ENCODE assay signal across 8 mouse cellular contexts in genomic region chr8:123042974-123043625, GRCm38 (mm10). TPM values are rescaled to one million over a fixed set of nuclear protein-coding genes. Genes with fewer than 3 reads are reported as not detected.
DNase-seq lines count a peak whose midpoint lies in the region; ATAC-seq and TF ChIP-seq lines count a peak whose summit lies in the region.

No protein-coding gene starts in this region.

- ATAC-seq in embryonic facial prominence, embryonic 11.5 days (replicated peaks; ENCODE audit: insufficient number of reproducible peaks, low FRiP score, low TSS enrichment, low read depth), result no peak
- ATAC-seq in intestine, embryonic 15.5 days, result no peak
- no peak for ATAC-seq in neural tube, embryonic 14.5 days (ENCODE audit: low read depth)
- no peak for ATAC-seq in inflammation-experienced regulatory T-cells, adult 6 months

- H3K4me1 ChIP-seq in liver, adult 2 months (ENCODE audit: control insufficient read depth, insufficient read depth, low read length), result peaks cover 19% of the 10 kb centered on the region
- peaks cover 3% of the 10 kb centered on the region; the same call in 1 of the 2 replicates for H3K4me1 ChIP-seq in embryonic facial prominence, embryonic 11.5 days (ENCODE audit: control insufficient read depth, insufficient read depth, low read length)
- H3K4me1 ChIP-seq in intestine, embryonic 15.5 days (replicated peaks), result peaks cover 11% of the 10 kb centered on the region
- H3K4me1 ChIP-seq in neural tube, embryonic 14.5 days (ENCODE audit: control insufficient read depth, insufficient read depth, low read length), result peaks cover 30% of the 10 kb centered on the region

- TF ChIP-seq CTCF in liver, adult 2 months (IDR thresholded peaks at IDR 0.05; ENCODE audit: low read depth, low read length), result no peak

- H3K4me2 ChIP-seq in embryonic facial prominence, embryonic 11.5 days (ENCODE audit: low read depth, low read length), result peak overlapping the region; percentile 49
- peak overlapping the region; percentile 64 for H3K4me2 ChIP-seq in intestine, embryonic 15.5 days (replicated peaks)
- H3K4me2 ChIP-seq in neural tube, embryonic 14.5 days (ENCODE audit: low read depth, low read length), result peak overlapping the region; percentile 77

- no peaks in the 10 kb centered on the region for H3K36me3 ChIP-seq in liver, adult 2 months (ENCODE audit: control insufficient read depth, insufficient read depth, low read length)
- H3K36me3 ChIP-seq in embryonic facial prominence, embryonic 11.5 days (replicated peaks; ENCODE audit: control insufficient read depth, insufficient read depth, low read depth, low read length), result no peaks in the 10 kb centered on the region
- no peaks in the 10 kb centered on the region for H3K36me3 ChIP-seq in intestine, embryonic 15.5 days
- H3K36me3 ChIP-seq in neural tube, embryonic 14.5 days (ENCODE audit: control insufficient read depth, insufficient read depth, low read length), result no peaks in the 10 kb centered on the region

- peak; percentile 28 for DNase-seq in liver, adult 2 months (ENCODE audit: extremely low read depth, low read depth, low spot score)
- no peak for DNase-seq in liver
- no peak for DNase-seq in embryonic facial prominence, embryonic 11.5 days (ENCODE audit: low spot score)
- no peak for DNase-seq in gastrocnemius, postnatal 4 days (ENCODE audit: low spot score in 2 of 2)
- no peak for DNase-seq in gastrocnemius, postnatal 10 days

- WGBS in liver, adult 2 months, result 3% methylated on average over 22 of the region's 22 CpGs
- WGBS in embryonic facial prominence, embryonic 11.5 days, result 26% methylated on average over 22 of the region's 22 CpGs
- 16% methylated on average over 22 of the region's 22 CpGs for WGBS in intestine, embryonic 15.5 days
- 25% methylated on average over 22 of the region's 22 CpGs for WGBS in neural tube, embryonic 14.5 days

- H3K79me2 ChIP-seq in liver, adult 2 months (ENCODE audit: control insufficient read depth, insufficient read depth, low read length), result peaks cover 31% of the 10 kb centered on the region

- H3K27ac ChIP-seq in liver, adult 2 months (replicated peaks; ENCODE audit: insufficient read depth, low read depth, low read length), result peak overlapping the region; percentile 93
- peak overlapping the region; percentile 89 for H3K27ac ChIP-seq in embryonic facial prominence, embryonic 11.5 days (replicated peaks; ENCODE audit: low read depth, low read length)
- H3K27ac ChIP-seq in intestine, embryonic 15.5 days, result peak overlapping the region; percentile 94
- peak overlapping the region; percentile 91 for H3K27ac ChIP-seq in neural tube, embryonic 14.5 days (ENCODE audit: low read depth, low read length)

- H3K9ac ChIP-seq in liver, adult 2 months (ENCODE audit: low read depth, low read length), result peak overlapping the region; percentile 88
- peak overlapping the region; percentile 84 for H3K9ac ChIP-seq in embryonic facial prominence, embryonic 11.5 days (replicated peaks; ENCODE audit: low read length)
- H3K9ac ChIP-seq in intestine, embryonic 15.5 days, result peak overlapping the region; percentile 86
- peak overlapping the region; percentile 73 for H3K9ac ChIP-seq in neural tube, embryonic 14.5 days (replicated peaks; ENCODE audit: low read depth, low read length)

- H3K27me3 ChIP-seq in liver, adult 2 months (ENCODE audit: control insufficient read depth, insufficient read depth, low read length), result no peaks in the 10 kb centered on the region
- no peaks in the 10 kb centered on the region for H3K27me3 ChIP-seq in embryonic facial prominence, embryonic 11.5 days (ENCODE audit: control insufficient read depth, insufficient read depth, low read length)
- no peaks in the 10 kb centered on the region for H3K27me3 ChIP-seq in intestine, embryonic 15.5 days (replicated peaks)
- H3K27me3 ChIP-seq in neural tube, embryonic 14.5 days (ENCODE audit: control insufficient read depth, insufficient read depth, low read length), result no peaks in the 10 kb centered on the region

- no peak for TF ChIP-seq POLR2A in liver, adult 2 months (IDR thresholded peaks at IDR 0.05; ENCODE audit: extremely low read depth, insufficient read depth, low read length)

- no peaks in the 10 kb centered on the region for H3K9me3 ChIP-seq in embryonic facial prominence, embryonic 11.5 days (replicated peaks; ENCODE audit: control insufficient read depth, low read length)
- H3K9me3 ChIP-seq in intestine, embryonic 15.5 days, result no peaks in the 10 kb centered on the region
- H3K9me3 ChIP-seq in neural tube, embryonic 14.5 days (ENCODE audit: control insufficient read depth, low read length), result no peaks in the 10 kb centered on the region

- peak overlapping the region; percentile 76 for H3K4me3 ChIP-seq in liver, adult 2 months (ENCODE audit: insufficient read depth, low read depth, low read length)
- peak overlapping the region; percentile 100 for H3K4me3 ChIP-seq in embryonic facial prominence, embryonic 11.5 days (ENCODE audit: low read depth, low read length)
- H3K4me3 ChIP-seq in intestine, embryonic 15.5 days (replicated peaks), result peak overlapping the region; percentile 100
- H3K4me3 ChIP-seq in neural tube, embryonic 14.5 days (ENCODE audit: low read depth, low read length), result peak overlapping the region; percentile 99

RNA-seq across cellular contexts. Expression of gene Ankrd11, which starts 1.0 kb away (rescaled TPM):
- 22.1 and 28.0 TPM in 2 replicates for total RNA-seq in liver, adult 2 months (2014; rRNA removed)
- polyA plus RNA-seq in liver, adult 2 months (2012; rRNA removed), result 22.7 and 28.3 TPM in 2 replicates
- 58.8 and 71.8 TPM in 2 replicates for polyA plus RNA-seq in embryonic facial prominence, embryonic 11.5 days (2014; fragmentation: Nextera tagmentation; extraction: Ambion mirVana)
- polyA plus RNA-seq in intestine, embryonic 15.5 days (2015; fragmentation: Nextera tagmentation; extraction: Ambion mirVana), result 50.9 and 53.9 TPM in 2 replicates
- 43.8 and 46.5 TPM in 2 replicates for polyA plus RNA-seq in neural tube, embryonic 14.5 days (2014; fragmentation: Nextera tagmentation; extraction: Ambion mirVana)
- 10 to 100 TPM; 81.1 to 92.9 TPM for total RNA-seq in gastrocnemius, postnatal 4 days (2021)
- total RNA-seq in gastrocnemius, postnatal 10 days (2021), result 10 to 100 TPM; 52.0 to 65.8 TPM
- polyA plus RNA-seq in inflammation-experienced regulatory T-cells, adult 6 months (2017; shearing (Covaris generic)), result 100 to 1,000 TPM in 1 of 3 experiments, 10 to 100 TPM in 2; 54.0 to 105 (median 84.1) TPM

RNA-seq across cellular contexts. Expression of gene Spg7, which starts 19.6 kb away (rescaled TPM):
- 27.4 and 29.5 TPM in 2 replicates for total RNA-seq in liver, adult 2 months (2014; rRNA removed)
- 62.4 and 81.4 TPM in 2 replicates for polyA plus RNA-seq in liver, adult 2 months (2012; rRNA removed)
- 35.4 and 37.5 TPM in 2 replicates for polyA plus RNA-seq in embryonic facial prominence, embryonic 11.5 days (2014; fragmentation: Nextera tagmentation; extraction: Ambion mirVana)
- 51.7 and 52.5 TPM in 2 replicates for polyA plus RNA-seq in intestine, embryonic 15.5 days (2015; fragmentation: Nextera tagmentation; extraction: Ambion mirVana)
- 43.4 and 49.1 TPM in 2 replicates for polyA plus RNA-seq in neural tube, embryonic 14.5 days (2014; fragmentation: Nextera tagmentation; extraction: Ambion mirVana)
- 10 to 100 TPM; 61.0 to 63.2 TPM for total RNA-seq in gastrocnemius, postnatal 4 days (2021)
- 10 to 100 TPM; 49.6 to 56.8 TPM for total RNA-seq in gastrocnemius, postnatal 10 days (2021)
- polyA plus RNA-seq in inflammation-experienced regulatory T-cells, adult 6 months (2017; shearing (Covaris generic)), result 10 to 100 TPM; 16.5 to 35.2 (median 19.0) TPM

RNA-seq across cellular contexts. Expression of gene Rpl13, which starts 59.0 kb away (rescaled TPM):
- 764 and 919 TPM in 2 replicates for total RNA-seq in liver, adult 2 months (2014; rRNA removed)
- polyA plus RNA-seq in liver, adult 2 months (2012; rRNA removed), result 634 and 769 TPM in 2 replicates
- polyA plus RNA-seq in embryonic facial prominence, embryonic 11.5 days (2014; fragmentation: Nextera tagmentation; extraction: Ambion mirVana), result 1,667 and 1,682 TPM in 2 replicates
- polyA plus RNA-seq in intestine, embryonic 15.5 days (2015; fragmentation: Nextera tagmentation; extraction: Ambion mirVana), result 1,399 and 1,578 TPM in 2 replicates
- polyA plus RNA-seq in neural tube, embryonic 14.5 days (2014; fragmentation: Nextera tagmentation; extraction: Ambion mirVana), result 775 and 913 TPM in 2 replicates
- 100 to 1,000 TPM; 798 to 871 TPM for total RNA-seq in gastrocnemius, postnatal 4 days (2021)
- total RNA-seq in gastrocnemius, postnatal 10 days (2021), result 100 to 1,000 TPM; 676 to 736 TPM
- polyA plus RNA-seq in inflammation-experienced regulatory T-cells, adult 6 months (2017; shearing (Covaris generic)), result 1,000 to 10,000 TPM; 1,514 to 2,679 (median 2,672) TPM
